Mouse (Mus musculus) cerebellum, adult 2 months (tissue): Measurements from ENCODE around the gene Dohh.

Experiments
- CTCF ChIP-seq: fragments of 200-500 bp; IDR thresholded peaks from 2 replicates; pipeline ENCODE4 v1.5.1; 2011; ENCODE audit warnings: low read depth, mild to moderate bottlenecking, control low read depth, low read length, moderate library complexity, borderline replicate concordance; ENCODE audit not compliant: insufficient read depth
- POLR2A ChIP-seq: fragments of 200-500 bp; IDR thresholded peaks from 2 replicates; pipeline ENCODE4 v1.6.1; 2011; ENCODE audit warnings: low read length, control low read depth, borderline replicate concordance; ENCODE audit not compliant: insufficient read depth

GRCm38 (mm10) chr10:81389373-81389772 is 5.1 kb downstream of the Dohh start:
- TF ChIP-seq CTCF (no peak), POLR2A (no peak)
